Mouse (Mus musculus) testis, adult 2 months (tissue): ENCODE data around the gene Tvp23b.

Source experiments
- CTCF ChIP-seq: fragments of 200-500 bp; IDR thresholded peaks from 2 replicates; pipeline ENCODE4 v1.5.1; 2012; ENCODE audit warnings: low read depth, mild to moderate bottlenecking, inconsistent platforms, low read length, moderate library complexity; ENCODE audit not compliant: control insufficient read depth, insufficient read depth, insufficient replicate concordance
- POLR2A ChIP-seq: fragments of 200-500 bp; IDR thresholded peaks from 2 replicates; pipeline ENCODE4 v1.6.1; 2012; ENCODE audit warnings: low read depth, mild to moderate bottlenecking, inconsistent platforms, low read length, moderate library complexity; ENCODE audit not compliant: control insufficient read depth

GRCm38 (mm10) chr11:62929799-62930198, 50.5 kb downstream of the Tvp23b start:
- TF ChIP-seq CTCF (no peak), POLR2A (no peak)
